Mouse (Mus musculus) liver, embryonic 16.5 days (tissue): ENCODE data around the gene Tmc4. TPM values are rescaled to one million over a fixed set of nuclear protein-coding genes. Genes with fewer than 3 reads are reported as not detected.
A peak's percentile ranks its signal among the peaks of the same experiment; 100 is the strongest.

Experiments used
- ATAC-seq: fragments of 200-750 bp; cut with Nextera tagmentation; 2 replicates; pipeline ENCODE4 v1.8.0; 2017; ENCODE audit warnings: low read depth, mild to moderate bottlenecking, moderate number of reproducible peaks, moderate library complexity
- H3K27ac ChIP-seq: fragments of 300-500 bp; sonication (generic); 2 replicates; pipeline ENCODE4 v1.5.1; 2014; ENCODE audit warnings: mild to moderate bottlenecking, low read length
- H3K27me3 ChIP-seq: fragments of 300-500 bp; sonication (generic); 2 replicates; pipeline ENCODE4 v1.6.1; 2014; ENCODE audit warnings: low read depth, low read length, mixed read lengths; ENCODE audit not compliant: control insufficient read depth, insufficient read depth
- H3K36me3 ChIP-seq: fragments of 300-500 bp; sonication (generic); 2 replicates; pipeline ENCODE4 v1.6.1; 2014; ENCODE audit warnings: mild to moderate bottlenecking; ENCODE audit not compliant: control insufficient read depth, insufficient read depth
- H3K4me1 ChIP-seq: fragments of 300-500 bp; sonication (generic); 2 replicates; pipeline ENCODE4 v1.6.1; 2014; ENCODE audit warnings: low read depth, low read length, mixed read lengths; ENCODE audit not compliant: control insufficient read depth
- H3K4me2 ChIP-seq: fragments of 300-500 bp; sonication (generic); 2 replicates; pipeline ENCODE4 v1.6.1; 2014; ENCODE audit warnings: low read depth, low read length, mixed read lengths
- H3K4me3 ChIP-seq: fragments of 300-500 bp; sonication (generic); 2 replicates; pipeline ENCODE4 v1.5.1; 2014; ENCODE audit warnings: low read depth, mild to moderate bottlenecking, low read length
- H3K9ac ChIP-seq: fragments of 300-500 bp; sonication (generic); 2 replicates; pipeline ENCODE4 v1.6.1; 2014; ENCODE audit warnings: low read depth, low read length
- H3K9me3 ChIP-seq: fragments of 300-500 bp; sonication (generic); replicated peaks from 2 replicates; pipeline ENCODE4 v1.6.1; 2016; ENCODE audit warnings: low read length; ENCODE audit not compliant: control insufficient read depth
- WGBS: fragments of 180-500 bp; shearing (Covaris S2); extraction: QIAGEN DNeasy Blood & Tissue Kit; methylation state at CpG from one replicate; pipeline ENCODE4 v1.1.7; 2014; ENCODE audit not compliant: insufficient replicate concordance; 5-methylcytosine and 5-hydroxymethylcytosine counted together
- polyA plus RNA-seq: library from polyadenylated mRNA; unstranded; fragments of >200 nt; fragmentation: Nextera tagmentation; extraction: Ambion mirVana; gene quantifications from 2 replicates; pipeline ENCODE4 v1.2.1, GENCODE M21; 2015

Tmc4 gene
- polyA plus RNA-seq, 1 experiment from 2014 or later = 4.6 TPM

DNA sequence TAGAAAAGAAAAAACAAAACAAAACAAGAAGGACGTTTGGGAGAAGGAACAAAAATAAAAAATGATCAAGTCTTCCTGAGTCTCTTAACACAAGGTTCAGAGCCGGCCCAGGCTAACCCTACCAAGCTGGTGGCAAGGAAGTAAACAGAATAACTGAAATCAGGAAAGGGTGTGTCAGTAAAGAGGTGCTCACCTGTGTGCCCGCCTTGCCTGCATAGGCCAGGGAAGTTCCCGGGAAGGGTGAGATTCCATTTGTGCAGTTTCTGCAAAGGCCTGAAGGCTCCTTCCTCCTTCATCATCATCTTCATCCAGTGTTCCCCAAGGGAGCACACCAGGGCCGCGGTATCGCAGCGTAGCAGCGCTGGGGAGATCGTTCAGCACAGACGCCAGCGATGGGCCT is 982 bp downstream of the Tmc4 start:
- Histone ChIP-seq H3K9me3 (no peaks in the 10 kb centered on the region), H3K27me3 (no peaks in the 10 kb centered on the region), H3K4me2 (no peak overlapping the region), H3K36me3 (no peaks in the 10 kb centered on the region), H3K27ac (no peak overlapping the region), H3K4me3 (no peak overlapping the region), H3K9ac (no peak overlapping the region), H3K4me1 (no peaks in the 10 kb centered on the region)
- no peak for ATAC-seq
- 75% methylated on average over 12 of the region's 12 CpGs for WGBS

DNA sequence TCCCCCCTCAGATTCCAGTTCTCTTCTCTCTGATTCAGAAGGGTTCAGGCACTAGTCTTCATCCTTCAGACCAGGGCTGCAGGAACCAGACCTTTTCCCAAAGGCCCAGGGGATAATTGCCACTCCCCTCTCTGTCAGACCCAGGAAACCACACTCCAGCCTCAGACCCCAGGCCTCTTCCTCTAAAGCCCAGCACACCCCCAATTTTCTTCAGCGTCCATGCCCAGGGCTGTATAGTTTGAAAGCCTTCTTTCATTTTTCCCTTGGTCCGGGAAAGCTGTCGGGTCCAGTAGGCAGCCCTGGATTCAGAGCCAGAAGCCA is 2.2 kb downstream of the Tmc4 start:
- H3K27me3 ChIP-seq = no peaks in the 10 kb centered on the region
- ATAC-seq = no peak
- no peak overlapping the region for H3K4me2 ChIP-seq
- H3K9ac ChIP-seq = no peak overlapping the region
- no peaks in the 10 kb centered on the region for H3K4me1 ChIP-seq
- 64% methylated on average over 3 of the region's 3 CpGs for WGBS
- H3K36me3 ChIP-seq = no peaks in the 10 kb centered on the region
- H3K27ac ChIP-seq = no peak overlapping the region
- no peak overlapping the region for H3K4me3 ChIP-seq
- H3K9me3 ChIP-seq = no peaks in the 10 kb centered on the region

DNA sequence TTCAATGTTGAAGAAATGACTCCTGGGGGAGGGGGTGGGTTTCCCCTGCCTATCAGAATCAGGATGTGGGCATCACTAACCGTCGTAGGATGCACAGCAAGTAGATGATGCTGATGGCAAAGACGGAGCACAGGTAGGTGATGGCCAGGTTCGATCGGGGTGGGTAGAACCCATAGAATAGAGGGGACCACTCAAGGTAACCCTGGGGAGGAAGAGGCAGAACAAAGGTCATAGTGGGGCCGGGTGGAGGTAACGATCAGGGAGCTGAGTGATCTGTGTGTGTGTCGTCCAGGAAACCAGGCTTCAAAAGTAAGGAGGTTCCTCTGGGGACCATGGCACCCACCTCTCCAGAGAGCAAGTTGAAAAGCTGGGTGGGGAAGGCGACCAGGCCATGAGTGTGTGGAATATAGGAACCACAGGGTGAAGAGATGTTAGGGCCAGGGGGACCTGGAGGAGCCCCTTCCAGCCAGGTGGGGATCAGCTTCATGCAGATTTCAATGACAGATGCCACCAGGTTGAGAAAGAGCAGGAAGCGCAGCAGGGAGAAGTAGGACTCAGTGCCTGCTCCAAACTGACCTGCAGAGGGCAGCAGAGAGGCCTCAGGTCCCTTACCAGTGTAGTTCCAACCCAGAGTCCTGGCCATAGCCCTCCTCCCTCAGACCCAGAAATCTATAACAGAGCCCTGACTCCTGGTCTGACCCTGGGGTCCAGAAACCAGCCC is 2.7 kb downstream of the Tmc4 start:
- peak; percentile 81 for ATAC-seq
- Histone ChIP-seq H3K27me3 (no peaks in the 10 kb centered on the region), H3K36me3 (no peaks in the 10 kb centered on the region), H3K4me3 (no peak overlapping the region), H3K9ac (no peak overlapping the region), H3K4me1 (no peaks in the 10 kb centered on the region), H3K27ac (no peak overlapping the region), H3K4me2 (no peak overlapping the region), H3K9me3 (no peaks in the 10 kb centered on the region)
- WGBS = 44% methylated on average over 10 of the region's 10 CpGs

DNA sequence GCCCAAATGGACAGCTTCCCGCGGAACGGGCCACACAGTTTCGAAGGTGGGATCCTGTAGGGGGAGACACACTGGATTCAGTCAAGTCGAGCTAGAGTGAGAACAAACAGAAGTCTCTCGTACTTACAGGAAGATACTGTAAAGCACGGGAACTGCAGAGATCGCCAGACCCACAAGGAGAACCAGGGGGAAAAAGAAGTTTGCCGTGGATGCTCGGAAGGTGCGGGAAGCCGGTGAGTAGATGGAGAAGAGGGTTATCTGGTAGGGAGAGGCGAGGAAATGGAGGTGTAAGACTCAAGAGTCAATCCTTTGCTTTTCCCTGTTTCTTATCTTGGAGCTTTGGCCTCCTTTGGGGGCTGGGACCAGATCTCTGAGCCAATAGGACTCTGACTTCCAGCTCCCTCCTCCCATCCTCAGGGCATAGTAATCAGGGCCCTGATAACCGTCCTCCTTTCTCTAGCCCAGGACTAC is 10.4 kb downstream of the Tmc4 start:
- Histone ChIP-seq H3K27me3 (no peaks in the 10 kb centered on the region), H3K4me1 (peaks cover 36% of the 10 kb centered on the region), H3K27ac (peak overlapping the region; percentile 51), H3K9ac (peak overlapping the region; percentile 52), H3K36me3 (peaks cover 9% of the 10 kb centered on the region), H3K9me3 (no peaks in the 10 kb centered on the region), H3K4me2 (peak overlapping the region; percentile 88), H3K4me3 (peak overlapping the region; percentile 85)
- 27% methylated on average over 14 of the region's 14 CpGs for WGBS
- peak; percentile 28 for ATAC-seq

DNA sequence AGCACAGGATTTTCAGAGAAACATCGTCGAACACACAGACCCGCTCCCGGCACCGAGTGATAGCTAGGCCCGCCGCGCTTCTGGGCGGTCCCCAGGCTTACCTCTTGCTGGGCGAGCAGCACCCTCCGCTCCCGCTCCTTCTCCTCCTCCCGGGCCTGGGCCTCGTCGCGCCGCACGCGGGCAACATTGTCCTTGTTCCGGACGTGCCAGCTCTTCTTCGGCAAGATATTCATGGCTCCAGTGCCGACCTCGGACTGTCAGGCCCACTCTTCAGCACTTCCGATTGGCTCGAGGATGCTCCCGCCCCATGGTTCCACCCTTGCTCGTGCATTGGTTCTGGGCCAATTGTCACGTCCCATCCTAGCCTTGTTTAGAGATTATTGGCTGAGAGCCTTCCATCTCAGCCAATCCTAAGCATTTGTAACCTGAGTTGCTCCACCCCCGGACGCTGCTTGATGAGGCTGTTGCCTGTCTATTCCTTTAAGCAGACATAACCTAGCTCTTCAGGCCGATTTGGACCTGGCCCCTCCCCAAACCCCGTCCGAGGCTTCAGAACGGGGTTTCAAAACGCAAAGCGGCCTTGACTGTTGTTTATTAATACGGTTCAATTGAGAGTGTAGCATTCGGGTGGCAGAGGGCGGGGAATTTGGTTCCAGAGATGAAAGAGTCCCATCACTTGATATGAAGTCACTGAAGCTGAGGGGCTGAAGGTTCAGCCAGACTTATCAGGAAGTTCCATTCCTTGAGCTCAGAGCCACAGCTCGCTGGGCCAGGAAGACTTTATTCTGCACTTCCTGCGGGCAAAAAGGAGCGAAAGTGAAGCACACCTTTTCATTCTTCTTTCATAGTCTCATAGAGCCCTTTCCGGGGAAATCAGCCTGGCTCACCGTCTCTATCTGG is 11.9 kb downstream of the Tmc4 start, which contains the start of gene Leng1:
Gene Leng1 (minus strand): TSS at position 626 of the 900 bp plus-strand sequence.
- peak; percentile 98 for ATAC-seq
- 3% methylated on average over 45 of the region's 45 CpGs for WGBS
- peaks cover 21% of the 10 kb centered on the region for H3K36me3 ChIP-seq

DNA sequence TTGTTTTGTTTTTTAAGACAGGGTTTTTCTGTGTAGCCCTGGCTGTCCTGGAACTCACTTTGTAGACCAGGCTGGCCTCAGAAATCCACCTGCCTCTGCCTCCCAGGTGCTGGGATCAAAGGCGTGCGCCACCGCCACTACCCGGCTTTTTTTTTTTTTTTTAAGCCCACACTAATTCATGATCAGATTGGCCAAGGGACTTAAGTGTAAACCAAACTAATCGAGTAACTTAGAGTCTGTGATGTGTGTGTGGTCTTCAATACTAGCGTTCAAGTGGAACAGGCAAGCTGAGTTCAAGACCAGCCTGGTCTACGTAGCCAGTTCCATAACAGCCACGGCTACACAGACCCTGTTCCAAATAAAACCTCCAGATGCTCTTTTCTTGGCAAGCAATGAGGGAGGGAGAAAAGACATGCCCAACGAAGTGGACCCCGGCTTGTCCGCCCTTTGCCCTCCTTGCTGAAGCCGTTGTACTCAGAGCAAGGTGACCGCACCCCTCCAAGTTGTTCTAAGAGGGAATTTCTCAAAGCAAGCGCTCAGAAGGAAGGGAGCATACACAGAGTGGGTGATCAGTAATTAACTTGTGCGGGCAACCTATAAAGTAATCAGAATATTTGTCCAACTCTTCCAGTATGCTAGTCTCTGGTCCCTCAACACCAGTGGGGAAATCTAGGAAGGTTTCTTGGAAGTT is 12.7 kb downstream of the Tmc4 start:
- H3K4me3 ChIP-seq = peak overlapping the region; percentile 85
- H3K4me2 ChIP-seq = peak overlapping the region; percentile 95
- no peaks in the 10 kb centered on the region for H3K27me3 ChIP-seq
- H3K4me1 ChIP-seq = peaks cover 36% of the 10 kb centered on the region
- WGBS = 20% methylated on average over 15 of the region's 15 CpGs
- H3K36me3 ChIP-seq = peaks cover 29% of the 10 kb centered on the region
- peak overlapping the region; percentile 93 for H3K9ac ChIP-seq
- H3K27ac ChIP-seq = peak overlapping the region; percentile 95
- ATAC-seq = peak; percentile 17; the same call in 1 of the 2 replicates
- H3K9me3 ChIP-seq = no peaks in the 10 kb centered on the region

More for the DNA sequence above, 11.9 kb downstream of the Tmc4 start, which contains the start of gene Leng1:
- peaks cover 36% of the 10 kb centered on the region for H3K4me1 ChIP-seq
- H3K27me3 ChIP-seq = no peaks in the 10 kb centered on the region
- H3K9ac ChIP-seq = peak within 1 kb of the TSS; percentile 93
- peak within 1 kb of the TSS; percentile 95 for H3K27ac ChIP-seq
- peak within 1 kb of the TSS; percentile 85 for H3K4me3 ChIP-seq
- no peaks in the 10 kb centered on the region for H3K9me3 ChIP-seq
- H3K4me2 ChIP-seq = peak within 1 kb of the TSS; percentile 95

DNA sequence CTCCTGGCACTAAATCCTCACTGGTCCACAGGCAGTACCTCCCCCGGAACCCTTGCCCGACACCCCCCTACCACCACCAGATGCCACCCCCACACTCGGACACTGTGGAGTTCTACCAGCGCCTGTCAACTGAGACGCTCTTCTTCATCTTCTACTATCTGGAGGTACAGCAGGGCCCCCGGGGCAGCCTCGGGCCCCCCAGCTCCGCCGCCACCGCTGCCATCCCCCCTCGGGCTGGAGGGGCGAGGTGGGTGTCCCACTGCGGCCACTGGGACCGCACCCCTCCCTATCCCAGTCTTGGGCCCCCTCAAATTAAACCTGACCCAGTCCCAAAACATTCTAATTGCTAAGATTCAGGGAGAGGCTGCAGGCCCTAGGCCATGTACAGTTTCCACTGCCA is 18.8 kb downstream of the Tmc4 start:
- Histone ChIP-seq H3K27me3 (no peaks in the 10 kb centered on the region), H3K36me3 (peaks cover 86% of the 10 kb centered on the region), H3K9ac (no peak overlapping the region), H3K4me1 (peaks cover 5% of the 10 kb centered on the region), H3K27ac (no peak overlapping the region), H3K9me3 (no peaks in the 10 kb centered on the region), H3K4me3 (no peak overlapping the region), H3K4me2 (no peak overlapping the region)
- WGBS = 88% methylated on average over 14 of the region's 14 CpGs
- ATAC-seq = no peak

DNA sequence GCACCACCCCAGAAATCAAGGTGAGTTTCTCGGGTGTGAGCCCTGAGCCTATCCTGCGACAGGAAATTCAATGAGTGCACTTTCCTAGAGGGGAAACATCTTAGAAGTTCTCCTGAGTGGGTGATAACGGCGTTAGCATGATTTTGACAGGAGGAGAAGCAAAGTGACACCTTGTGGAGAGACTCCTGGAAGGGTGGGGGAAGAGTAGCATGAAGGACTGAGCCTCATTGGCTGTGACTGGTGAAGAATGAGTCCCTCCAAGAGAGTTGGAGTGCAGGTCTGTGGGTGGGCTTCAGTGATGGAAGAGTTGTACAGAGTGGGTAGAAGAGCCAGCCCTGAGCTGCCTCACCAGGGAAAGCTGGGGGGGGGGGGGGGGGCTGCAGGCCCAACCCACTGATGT is 20.4 kb downstream of the Tmc4 start:
- no peak overlapping the region for H3K27ac ChIP-seq
- H3K9ac ChIP-seq = no peak overlapping the region
- WGBS = 79% methylated on average over 4 of the region's 4 CpGs
- no peak for ATAC-seq
- no peaks in the 10 kb centered on the region for H3K9me3 ChIP-seq
- no peaks in the 10 kb centered on the region for H3K4me1 ChIP-seq
- peaks cover 92% of the 10 kb centered on the region for H3K36me3 ChIP-seq
- H3K4me2 ChIP-seq = no peak overlapping the region
- no peaks in the 10 kb centered on the region for H3K27me3 ChIP-seq
- H3K4me3 ChIP-seq = no peak overlapping the region
